Mouse (Mus musculus) neural tube, postnatal 0 days (tissue): Measurements from ENCODE around the gene Cdk13. TPM values are rescaled to one million over a fixed set of nuclear protein-coding genes. Genes with fewer than 3 reads are reported as not detected.

Source experiments
- microRNA counts: library from miRNA; unstranded; fragments of <30 nt; microRNA quantifications from one replicate; lab custom pipeline; 2015
- microRNA-seq: library from miRNA; unstranded; fragments of <30 nt; microRNA quantifications from one replicate; pipeline ENCODE4, GENCODE M21; 2016
- polyA plus RNA-seq: library from polyadenylated mRNA; unstranded; fragments of >200 nt; fragmentation: Nextera tagmentation; extraction: Ambion mirVana; gene quantifications from 2 replicates; pipeline ENCODE4 v1.2.1, GENCODE M21; 2015

Cdk13 gene
- 13.0 and 17.0 TPM in 2 replicates for polyA plus RNA-seq

GRCm38 (mm10) chr13:17804909-17805613 lies at the start of gene Cdk13:
Cdk13 (minus strand) TSS chr13:17805097.

GRCm38 (mm10) chr13:17694911-17695699 lies 109.8 kb downstream of the Cdk13 start, which contains the start of the genes Mplkip and Sugct:
Mplkip (plus strand) TSS chr13:17695192.
Sugct (minus strand) TSS chr13:17695553.

MicroRNA genes within 50 kb of the gene (microRNA counts, 519-probe panel; counts per million panel counts)
- microRNA mmu-miR-466i (lab: Ali Mortazavi, UCI), result 40.5 counts per million

Small RNAs within 50 kb of the gene (microRNA-seq; reads per million reads assigned to microRNA genes)
- not detected for gene Mir466i

Other genes starting within 250 kb of the Cdk13 start
- 35.3 and 36.0 TPM in 2 replicates for gene Mplkip, start 109.9 kb downstream of the Cdk13 start, polyA plus RNA-seq
- 2.9 and 3.1 TPM in 2 replicates for gene Sugct, start 109.5 kb downstream of the Cdk13 start, polyA plus RNA-seq
- 234 and 235 TPM in 2 replicates for gene Rala, start 139.1 kb upstream of the Cdk13 start, polyA plus RNA-seq
- gene Yae1d1, start 188.3 kb upstream of the Cdk13 start, polyA plus RNA-seq, result 67.4 and 73.6 TPM in 2 replicates